Mouse (Mus musculus): Measurements from ENCODE around the gene Osgin1.

The Osgin1 gene

DNA sequence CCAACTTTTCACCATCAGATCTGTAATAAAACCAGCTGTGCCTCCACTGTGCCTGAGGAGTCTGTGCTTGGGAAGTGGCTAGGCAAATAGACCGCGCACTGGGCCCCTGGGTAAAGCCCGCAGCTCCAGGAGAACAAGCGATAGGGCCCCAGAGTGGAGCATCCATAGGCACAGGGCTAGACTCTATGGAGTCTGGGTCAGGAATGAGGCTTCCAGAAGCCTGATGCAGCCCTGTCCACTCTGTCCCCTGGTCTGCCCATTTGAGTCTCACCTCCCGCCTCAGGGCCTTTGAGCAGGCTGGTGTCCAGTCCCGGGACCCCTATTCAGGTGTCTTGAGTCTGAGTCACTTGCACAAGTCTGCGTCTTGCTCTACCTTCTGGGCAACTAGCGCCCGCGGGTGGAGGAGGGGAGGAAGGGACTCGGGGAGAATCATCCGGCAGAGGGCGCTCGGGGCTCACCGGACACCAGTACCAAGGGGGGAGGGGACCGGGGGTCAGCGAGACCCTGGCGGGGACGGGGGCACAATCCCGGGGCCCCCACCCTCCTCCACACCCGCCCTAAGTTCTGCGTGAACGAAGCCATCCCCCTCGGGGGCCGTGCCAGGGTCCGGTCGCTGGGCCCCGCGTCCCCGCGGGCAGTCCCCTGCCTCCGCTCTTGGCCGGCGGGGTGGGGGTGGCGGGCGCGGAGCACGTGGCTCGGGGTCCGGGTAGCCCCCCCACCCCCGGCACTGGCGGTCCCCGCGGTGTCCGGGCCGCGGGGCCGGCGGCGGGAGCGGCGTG is 12.5 kb downstream of the Osgin1 start, which contains the start of gene Necab2:
TSS of gene Necab2 (plus strand) at position 509 of the 779 bp plus-strand sequence.
- DNase-seq (ENCODE audit: low read depth) = no peak

DNA sequence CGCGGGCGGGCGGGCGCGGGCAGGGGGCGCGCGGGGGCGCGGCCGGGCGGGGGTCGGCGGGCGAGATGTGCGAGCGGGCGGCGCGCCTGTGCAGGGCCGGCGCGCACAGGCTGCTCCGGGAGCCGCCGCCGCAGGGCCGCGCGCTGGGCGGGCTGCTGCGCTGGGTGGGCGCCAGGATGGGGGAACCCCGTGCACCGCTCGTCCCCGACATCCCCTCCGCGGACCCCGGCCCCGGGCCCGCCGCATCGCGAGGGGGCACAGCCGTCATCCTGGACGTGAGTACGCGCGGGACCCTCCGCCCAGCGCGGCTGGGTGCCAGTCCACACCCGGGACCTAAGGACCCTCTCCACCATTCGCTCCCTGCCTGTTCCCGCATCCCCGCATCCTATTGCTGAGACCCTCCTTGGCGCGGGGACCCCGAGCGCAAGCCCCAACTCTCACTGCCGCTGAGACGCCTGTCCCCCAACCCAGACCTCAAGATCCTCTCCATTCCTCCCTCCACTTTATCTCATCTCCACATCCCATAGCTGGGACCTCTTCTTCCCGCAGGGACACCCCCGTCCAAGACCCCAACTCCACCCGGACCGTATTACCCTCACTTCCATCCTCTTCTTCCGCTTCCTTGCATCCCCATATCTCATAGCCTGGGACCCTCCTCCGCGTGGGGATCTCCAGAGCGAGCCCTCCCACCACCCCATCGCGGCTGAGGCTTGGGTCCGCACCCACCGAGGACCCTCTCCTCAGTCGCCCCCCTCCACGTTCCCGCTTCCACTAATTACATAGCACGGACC is 13.3 kb downstream of the Osgin1 start:
- DNase-seq (ENCODE audit: low read depth) = no peak

DNA sequence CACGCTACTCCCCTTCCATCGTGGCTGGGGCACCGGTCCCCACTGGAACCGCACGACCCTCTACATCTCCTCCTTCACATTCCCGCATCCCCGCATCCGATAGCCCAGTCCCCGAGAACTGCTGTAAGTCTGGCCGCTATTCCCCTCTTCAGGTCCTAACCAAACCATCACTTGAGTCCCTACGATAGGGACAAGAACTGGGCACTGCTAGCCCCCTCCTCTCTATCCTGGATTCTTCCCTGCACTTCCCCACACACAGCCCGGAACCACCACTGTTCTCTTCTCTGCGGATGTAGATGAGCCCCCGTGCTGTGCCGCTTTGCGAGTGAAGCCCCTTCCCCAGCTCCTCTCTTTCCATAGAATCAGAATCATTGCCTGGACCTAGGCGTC is 13.9 kb downstream of the Osgin1 start:
- no peak for DNase-seq (ENCODE audit: low read depth)

DNA sequence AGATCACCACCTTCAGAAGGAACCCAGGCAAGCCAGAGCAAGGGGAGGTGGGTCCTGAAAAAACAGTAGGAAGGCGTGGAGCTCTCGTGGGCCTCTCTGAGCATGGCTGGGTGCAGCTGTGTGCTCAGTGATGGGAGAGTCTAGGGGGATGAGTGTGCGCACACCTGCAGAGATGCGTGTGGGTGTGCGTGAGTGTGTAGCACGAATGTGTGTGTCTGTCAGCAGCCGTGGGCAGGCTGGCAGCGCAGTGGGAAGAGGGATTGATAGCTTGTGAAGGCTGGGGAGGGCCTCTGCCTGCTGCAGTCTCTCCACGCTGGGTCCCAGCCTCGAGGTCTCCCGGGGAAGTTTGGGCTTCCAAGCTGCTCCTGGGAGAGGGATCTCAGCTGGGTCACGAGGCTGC is 15.7 kb downstream of the Osgin1 start:
- no peak for DNase-seq (ENCODE audit: low read depth)

DNA sequence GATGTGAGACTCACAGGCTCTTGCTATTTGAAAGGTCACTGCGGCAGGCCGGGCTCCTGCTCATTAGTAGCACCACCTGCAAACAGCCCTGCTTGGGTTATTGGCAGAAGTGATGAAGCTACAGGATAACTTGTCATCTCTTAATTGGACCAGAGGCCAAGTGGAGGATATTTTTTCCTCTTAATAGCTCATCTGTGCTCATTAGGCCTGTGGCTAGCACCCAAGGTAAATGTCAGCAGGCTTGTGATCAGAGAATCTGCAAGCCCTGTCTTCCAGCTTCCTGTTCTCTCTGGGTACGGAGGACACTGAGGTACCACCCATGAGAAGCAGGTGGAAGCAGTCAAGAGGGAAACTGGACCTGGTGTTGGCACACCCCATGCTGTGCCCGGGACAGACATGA is 17.2 kb downstream of the Osgin1 start:
- no peak for DNase-seq (ENCODE audit: low read depth)

DNA sequence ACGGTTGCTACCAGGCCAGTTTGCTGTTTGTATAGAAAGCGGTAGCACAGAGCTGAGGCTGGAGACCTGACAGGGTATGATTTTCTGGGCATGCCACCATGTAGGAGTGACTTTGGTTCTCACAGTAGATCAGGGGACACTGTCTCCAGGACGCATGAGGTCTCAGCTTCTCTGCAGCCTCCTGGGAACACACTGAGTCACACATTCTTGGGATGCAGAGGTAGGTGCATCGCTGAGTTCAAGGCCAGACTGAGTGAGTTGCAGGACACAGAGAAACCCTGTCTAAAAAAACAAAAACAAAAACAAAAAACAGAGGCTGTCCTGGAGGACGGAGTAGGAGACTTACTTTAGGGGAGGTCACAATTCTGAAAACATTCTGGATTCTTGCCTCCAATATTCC is 19.0 kb downstream of the Osgin1 start:
- no peak for DNase-seq (ENCODE audit: low read depth)

DNA sequence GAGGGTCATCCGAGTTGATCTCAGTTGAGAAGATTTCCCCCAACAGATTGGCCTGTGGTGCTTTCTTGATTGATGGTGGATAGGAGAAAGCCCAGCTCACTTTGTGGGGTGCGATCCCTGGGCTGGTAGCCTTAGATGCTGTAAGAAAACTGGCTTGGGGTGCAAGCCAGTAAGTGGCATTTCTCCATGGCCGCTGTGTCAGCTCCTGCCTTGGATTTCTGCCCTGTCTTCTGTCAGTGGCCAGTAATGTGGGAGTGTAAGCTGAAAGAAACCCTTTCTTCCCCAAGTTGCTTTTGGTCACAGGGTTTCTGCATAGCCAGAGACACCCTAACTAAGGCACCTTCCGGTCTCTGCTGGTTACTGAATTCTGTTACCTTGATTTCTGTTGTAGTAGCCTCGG is 22.1 kb downstream of the Osgin1 start:
- DNase-seq (ENCODE audit: low read depth) = no peak

DNA sequence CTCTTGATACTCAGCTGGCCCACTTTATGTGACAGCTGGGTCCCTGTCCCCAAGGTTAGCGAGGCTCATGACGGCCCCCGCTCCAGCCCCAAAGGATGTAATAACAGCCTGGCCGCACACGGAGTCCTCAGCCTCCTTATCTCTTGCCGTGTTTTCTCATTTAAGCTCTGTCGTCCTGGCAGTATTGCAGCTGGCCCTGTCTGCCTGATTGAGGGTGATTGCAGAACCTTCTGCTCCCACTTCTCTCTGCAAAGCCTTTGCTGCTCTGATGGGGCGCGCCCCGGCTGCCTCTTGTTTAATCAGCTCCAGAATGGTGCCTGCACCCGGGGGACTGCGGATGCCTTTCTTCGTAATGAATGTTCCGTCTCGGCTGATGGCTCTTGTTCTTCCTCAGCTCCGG is 25.8 kb downstream of the Osgin1 start:
- DNase-seq (ENCODE audit: low read depth) = no peak

DNA sequence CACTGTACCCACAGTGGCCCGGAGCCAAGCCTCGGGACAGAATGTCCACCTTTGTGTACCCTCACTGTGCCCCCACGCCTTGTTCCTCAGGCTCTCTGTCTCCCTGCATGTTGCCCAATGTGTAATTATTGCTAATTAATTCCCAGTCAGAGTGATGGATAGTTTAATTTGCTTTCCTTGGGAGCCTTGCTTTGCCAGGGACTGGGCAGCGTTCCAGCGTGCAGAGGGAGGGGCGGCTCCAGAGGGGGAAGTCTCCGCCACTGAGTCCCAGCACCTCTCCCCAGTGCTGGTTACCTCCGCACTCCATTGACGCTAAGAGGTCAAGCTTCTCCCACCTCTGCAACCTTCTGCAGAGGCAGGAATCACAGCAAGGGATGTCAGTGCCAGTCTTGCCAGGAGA is 27.4 kb downstream of the Osgin1 start:
- no peak for DNase-seq (ENCODE audit: low read depth)

DNA sequence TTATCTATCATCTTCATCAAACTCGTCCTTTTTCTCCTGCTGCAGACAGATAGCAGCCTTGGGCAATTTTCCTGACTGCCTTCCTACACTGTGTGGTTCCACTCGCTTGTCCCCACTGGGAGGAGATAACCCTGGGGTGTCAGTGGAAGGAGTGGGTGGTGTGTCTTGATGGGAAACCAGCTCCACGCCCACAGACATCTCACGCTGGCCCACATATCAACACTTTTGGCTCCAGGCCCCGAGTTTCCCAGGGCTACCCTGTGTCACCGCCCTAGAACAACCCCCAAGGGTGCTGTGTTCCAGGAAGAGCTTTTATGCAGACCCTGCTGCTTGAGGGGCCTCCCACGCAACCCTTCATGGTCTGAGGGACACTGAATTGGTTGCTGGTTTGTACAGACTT is 29.8 kb downstream of the Osgin1 start:
- no peak for DNase-seq (ENCODE audit: low read depth)

DNA sequence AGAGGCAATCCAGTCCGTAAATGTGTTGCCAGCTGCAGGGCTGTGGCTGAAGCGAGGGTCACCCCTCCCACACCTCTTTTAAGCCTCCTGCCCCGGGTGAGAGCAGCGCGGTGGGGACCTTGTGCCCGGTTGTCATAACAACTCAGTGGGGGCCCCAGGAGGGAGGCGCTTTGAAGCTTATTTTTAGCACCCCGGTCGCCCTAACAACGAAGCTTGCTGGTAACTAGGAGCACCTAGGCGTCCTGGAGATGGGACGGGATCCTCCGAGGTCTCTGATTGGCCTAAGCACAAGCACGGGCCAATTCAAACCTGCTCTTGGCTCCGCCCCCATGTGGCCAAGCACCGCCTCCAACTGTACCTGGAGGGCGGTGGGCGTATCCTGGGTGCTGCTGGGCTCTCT is 32.2 kb downstream of the Osgin1 start:
- no peak for DNase-seq (ENCODE audit: low read depth)

DNA sequence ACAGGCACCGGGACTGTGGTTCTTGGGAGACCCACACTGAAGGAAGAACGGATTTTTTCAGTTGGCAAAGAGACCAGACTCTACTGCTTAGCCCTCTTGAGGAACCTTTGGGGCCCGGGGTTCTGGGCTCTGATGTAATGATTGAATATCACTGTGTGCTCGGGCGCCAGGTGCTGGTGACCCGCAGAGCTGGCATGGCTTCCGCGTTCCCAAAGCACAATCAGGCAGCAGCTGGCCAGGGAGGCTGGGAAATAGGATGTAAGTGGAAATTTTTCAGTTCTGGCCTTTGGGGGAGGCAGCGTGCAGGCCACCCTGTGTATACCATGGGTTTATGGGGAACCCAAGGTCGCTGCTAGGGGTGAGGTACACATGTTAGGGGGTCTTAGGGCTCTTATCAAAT is 32.9 kb downstream of the Osgin1 start:
- no peak for DNase-seq (ENCODE audit: low read depth)

DNA sequence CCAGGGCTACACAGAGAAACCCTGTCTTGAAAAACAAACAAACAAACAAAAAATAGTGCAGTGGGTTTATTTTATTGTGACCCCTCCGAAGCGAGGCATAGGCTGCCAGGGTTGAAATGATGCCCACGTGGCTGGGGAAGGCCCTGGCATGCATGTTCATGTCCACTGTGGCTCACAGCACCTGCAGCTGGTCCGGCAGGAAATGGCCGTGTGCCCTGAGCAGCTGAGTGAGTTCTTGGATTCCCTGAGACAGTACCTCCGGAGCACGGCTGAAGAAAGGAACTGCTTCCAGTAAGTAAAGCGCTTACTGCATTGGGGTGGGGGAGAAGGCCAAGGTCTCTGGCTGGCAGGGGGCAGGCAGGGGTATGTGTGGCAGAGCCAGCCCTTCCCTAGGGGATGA is 34.2 kb downstream of the Osgin1 start:
- DNase-seq (ENCODE audit: low read depth) = no peak

DNA sequence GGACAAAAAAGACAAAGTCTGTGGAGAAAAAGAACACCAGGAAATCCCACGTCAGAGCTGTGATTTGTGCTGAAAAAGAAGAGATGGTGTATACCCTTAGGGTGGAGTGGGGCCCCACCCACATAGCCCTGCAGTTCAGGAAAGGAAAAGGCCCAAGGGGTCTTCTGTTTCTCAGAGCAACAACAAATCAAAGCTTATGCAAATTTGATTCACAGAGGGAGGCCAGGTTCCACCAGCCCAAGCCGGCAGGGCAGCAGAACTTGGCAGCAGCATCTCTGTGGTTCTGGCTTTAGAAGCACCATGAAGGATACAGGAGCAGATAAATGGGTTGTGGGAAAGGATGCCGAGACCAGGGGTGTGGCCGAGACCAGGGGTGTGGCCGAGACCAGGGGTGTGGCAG is 44.8 kb downstream of the Osgin1 start:
- no peak for DNase-seq (ENCODE audit: low read depth)

DNA sequence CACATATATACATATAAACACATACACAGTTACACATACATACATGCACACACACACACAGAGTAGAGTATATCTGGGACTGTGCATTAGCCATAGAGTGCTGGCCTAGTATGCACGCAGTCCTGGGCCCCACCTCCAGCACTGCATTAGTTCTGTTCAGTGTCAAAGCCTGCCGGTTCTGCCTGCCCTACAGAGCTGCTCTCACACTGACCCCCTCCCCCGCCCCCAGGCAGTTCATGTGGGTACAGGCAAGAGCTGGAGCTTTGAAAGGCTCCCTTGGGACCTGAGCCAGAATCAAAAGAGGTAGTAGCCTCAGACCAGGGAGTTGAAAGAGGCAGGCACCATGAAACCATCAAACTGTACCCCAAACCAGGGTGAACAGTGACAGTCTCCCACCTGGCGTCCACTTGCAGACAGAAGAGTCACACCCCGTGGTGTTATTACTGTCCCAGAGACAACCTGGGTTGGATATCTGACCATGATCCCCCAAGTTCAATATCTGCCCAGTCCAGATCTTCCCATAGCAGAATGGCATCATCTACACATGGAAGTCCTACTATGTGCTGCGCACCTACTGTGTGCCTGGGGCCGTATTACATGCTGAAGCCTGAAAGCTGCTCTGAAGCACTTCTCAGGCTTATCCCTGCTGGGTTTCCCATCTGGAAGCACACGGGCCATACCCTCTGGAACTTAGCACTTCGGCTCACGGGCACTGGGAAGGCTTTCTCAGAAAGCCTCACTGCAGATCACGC is 50.4 kb downstream of the Osgin1 start:
- no peak for DNase-seq (ENCODE audit: low read depth)

DNA sequence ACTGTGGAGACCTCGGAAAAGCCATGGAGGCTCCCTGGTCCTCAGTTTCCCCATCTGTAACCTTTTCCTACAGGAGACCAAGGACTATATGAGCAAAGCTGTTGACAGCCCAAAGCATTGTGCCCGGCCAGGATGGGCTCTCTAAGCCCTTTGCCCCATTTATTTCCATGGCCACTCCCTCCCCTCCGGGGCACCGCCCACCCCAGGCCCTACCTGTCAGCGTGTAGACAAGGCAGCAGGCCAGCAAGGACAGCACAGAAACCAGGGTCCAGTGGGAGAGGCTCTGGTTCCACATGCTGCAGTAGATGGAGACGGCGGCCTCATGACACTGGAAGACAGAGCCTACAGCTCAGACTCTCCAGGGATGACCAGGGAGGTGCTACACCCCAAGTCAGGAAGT is 53.2 kb downstream of the Osgin1 start:
- no peak for DNase-seq (ENCODE audit: low read depth)

Data from c-Kit-positive CD71-negative TER-119-negative erythroid progenitor cells, embryonic 14.5 days (primary cell).